Mouse (Mus musculus) liver, postnatal 0 days (tissue): ENCODE results near the gene Zfp287. TPM values are rescaled to one million over a fixed set of nuclear protein-coding genes. Genes with fewer than 3 reads are reported as not detected.

Experiments used
- ATAC-seq: fragments of 200-750 bp; cut with Nextera tagmentation; 2 replicates; pipeline ENCODE4 v1.8.0; 2017; ENCODE audit warnings: mild to moderate bottlenecking, moderate library complexity
- DNase-seq: peaks from one replicate; pipeline ENCODE4 v3.0.0-alpha.2; 2016
- H3K27ac ChIP-seq: fragments of 300-500 bp; sonication (generic); 2 replicates; pipeline ENCODE4 v1.5.1; 2014; ENCODE audit warnings: antibody characterized with exemption, moderate library complexity, mild to moderate bottlenecking, low read depth
- H3K27me3 ChIP-seq: fragments of 300-500 bp; sonication (generic); 2 replicates; pipeline ENCODE4 v1.6.1; 2014; ENCODE audit warnings: low read length, control low read depth, mixed read lengths; ENCODE audit not compliant: insufficient read depth
- H3K36me3 ChIP-seq: fragments of 300-500 bp; sonication (generic); replicated peaks from 2 replicates; pipeline ENCODE4 v1.6.1; 2014; ENCODE audit warnings: mild to moderate bottlenecking, control low read depth, low read length, moderate library complexity, mixed read lengths; ENCODE audit not compliant: insufficient read depth
- H3K4me1 ChIP-seq: fragments of 300-500 bp; sonication (generic); 2 replicates; pipeline ENCODE4 v1.6.1; 2014; ENCODE audit warnings: antibody characterized with exemption, mild to moderate bottlenecking, control low read depth; ENCODE audit not compliant: insufficient read depth
- H3K4me2 ChIP-seq: fragments of 300-500 bp; sonication (generic); 2 replicates; pipeline ENCODE4 v1.6.1; 2014; ENCODE audit warnings: low read depth, mild to moderate bottlenecking, low read length, moderate library complexity, mixed read lengths
- H3K4me3 ChIP-seq: fragments of 300-500 bp; sonication (generic); 2 replicates; pipeline ENCODE4 v1.5.1; 2014; ENCODE audit warnings: low read depth, low read length
- H3K9ac ChIP-seq: fragments of 300-500 bp; sonication (generic); replicated peaks from 2 replicates; pipeline ENCODE4 v1.6.1; 2014; ENCODE audit warnings: mild to moderate bottlenecking, moderate library complexity
- H3K9me3 ChIP-seq: fragments of 300-500 bp; sonication (generic); 2 replicates; pipeline ENCODE4 v1.6.1; 2016; ENCODE audit warnings: mild to moderate bottlenecking, control low read depth, low read length, mixed read lengths
- CTCF ChIP-seq: sonication (generic); IDR thresholded peaks from 2 replicates; pipeline ENCODE4 v1.5.1; 2016; ENCODE audit warnings: antibody characterized with exemption, low read depth
- EP300 ChIP-seq: IDR thresholded peaks from 2 replicates; pipeline ENCODE4 v1.6.1; 2016; ENCODE audit warnings: antibody characterized with exemption, low read depth, mild to moderate bottlenecking
- WGBS: fragments of 180-500 bp; shearing (Covaris S2); extraction: QIAGEN DNeasy Blood & Tissue Kit; methylation state at CpG from one replicate; pipeline ENCODE4 v1.1.7; 2014; ENCODE audit not compliant: insufficient replicate concordance; 5-methylcytosine and 5-hydroxymethylcytosine counted together
- polyA plus RNA-seq: library from polyadenylated mRNA; unstranded; fragments of >200 nt; fragmentation: Nextera tagmentation; extraction: Ambion mirVana; gene quantifications from 2 replicates; pipeline ENCODE4 v1.2.1, GENCODE M21; 2015

The Zfp287 gene
- polyA plus RNA-seq, 1 experiment from 2014 or later: 0.35 TPM

DNA sequence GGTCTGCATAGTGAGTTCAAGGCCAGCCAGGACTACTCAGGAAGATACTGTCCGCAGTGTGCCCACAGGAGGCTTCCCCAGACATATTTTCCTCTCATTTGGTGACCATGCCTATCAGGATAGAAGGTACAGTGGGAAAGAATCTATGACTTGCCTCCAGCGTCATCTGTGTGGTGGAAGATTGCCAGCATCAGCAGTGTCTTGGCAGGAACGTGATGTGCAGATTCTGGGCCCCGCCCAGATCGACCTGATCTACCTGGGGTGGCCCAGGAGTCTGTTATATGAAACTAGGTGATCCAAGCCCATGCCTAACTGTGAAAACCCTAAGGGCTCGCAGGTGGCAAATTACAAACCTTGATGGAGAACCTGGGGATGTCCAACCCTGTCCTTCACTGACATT lies 61.7 kb downstream of the Zfp287 start:
- TF ChIP-seq CTCF (no peak), EP300 (no peak)
- Histone ChIP-seq H3K36me3 (no peaks in the 10 kb centered on the region), H3K9ac (no peak overlapping the region), H3K9me3 (no peaks in the 10 kb centered on the region), H3K4me3 (no peak overlapping the region), H3K4me1 (no peaks in the 10 kb centered on the region), H3K4me2 (no peak overlapping the region), H3K27ac (no peak overlapping the region), H3K27me3 (no peaks in the 10 kb centered on the region)
- ATAC-seq: no peak
- 65% methylated on average over 6 of the region's 6 CpGs for WGBS
- DNase-seq: no peak

DNA sequence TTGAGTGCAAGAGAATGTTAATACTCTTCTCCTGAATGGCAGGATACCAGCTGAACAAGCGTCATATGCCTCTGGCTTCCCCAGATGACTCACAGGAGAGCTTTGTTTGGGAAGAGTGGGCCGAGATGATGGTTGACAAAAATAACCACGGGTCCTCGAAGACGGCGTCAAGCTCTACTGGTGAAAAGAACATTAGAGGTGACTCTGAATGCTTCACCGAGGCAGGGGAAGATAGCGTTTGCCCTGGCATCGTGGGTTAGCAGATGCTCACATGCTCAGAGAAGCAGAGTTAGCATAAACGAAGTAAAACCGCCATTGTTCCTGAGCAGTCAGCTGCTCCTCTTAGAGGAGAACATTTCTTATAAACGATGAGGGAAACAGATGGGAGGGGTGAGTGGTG lies 62.2 kb downstream of the Zfp287 start:
- WGBS: 48% methylated on average over 12 of the region's 12 CpGs
- ATAC-seq (no peak), DNase-seq (no peak)
- Histone ChIP-seq H3K27me3 (no peaks in the 10 kb centered on the region), H3K4me2 (no peak overlapping the region), H3K36me3 (no peaks in the 10 kb centered on the region), H3K27ac (no peak overlapping the region), H3K9me3 (no peaks in the 10 kb centered on the region), H3K9ac (no peak overlapping the region), H3K4me1 (no peaks in the 10 kb centered on the region), H3K4me3 (no peak overlapping the region)
- TF ChIP-seq CTCF: no peak
- TF ChIP-seq EP300: no peak

DNA sequence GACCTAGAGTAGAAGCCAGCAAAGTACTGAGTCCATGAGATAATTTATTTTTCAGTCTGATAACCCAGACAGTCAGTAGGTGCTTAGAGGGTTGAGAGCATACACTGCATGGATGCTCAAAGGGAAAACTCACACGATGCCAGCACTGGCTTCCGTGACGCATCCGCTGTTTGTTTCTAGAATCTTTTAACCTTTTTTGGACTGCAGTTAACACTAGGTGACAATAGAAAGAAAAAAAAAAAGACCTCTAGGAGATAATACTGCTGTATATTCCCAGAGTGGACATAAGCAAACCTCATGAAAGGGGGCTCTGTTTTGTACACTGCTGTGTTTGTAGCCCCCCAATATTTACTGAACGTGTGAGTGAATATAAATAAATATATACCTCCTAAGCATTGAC lies 62.7 kb downstream of the Zfp287 start:
- Histone ChIP-seq H3K9me3 (no peaks in the 10 kb centered on the region), H3K4me2 (no peak overlapping the region), H3K27ac (no peak overlapping the region), H3K9ac (no peak overlapping the region), H3K4me1 (no peaks in the 10 kb centered on the region), H3K27me3 (no peaks in the 10 kb centered on the region), H3K36me3 (no peaks in the 10 kb centered on the region), H3K4me3 (no peak overlapping the region)
- no peak for ATAC-seq
- WGBS: 83% methylated on average over 5 of the region's 5 CpGs
- no peak for DNase-seq
- TF ChIP-seq EP300: no peak

DNA sequence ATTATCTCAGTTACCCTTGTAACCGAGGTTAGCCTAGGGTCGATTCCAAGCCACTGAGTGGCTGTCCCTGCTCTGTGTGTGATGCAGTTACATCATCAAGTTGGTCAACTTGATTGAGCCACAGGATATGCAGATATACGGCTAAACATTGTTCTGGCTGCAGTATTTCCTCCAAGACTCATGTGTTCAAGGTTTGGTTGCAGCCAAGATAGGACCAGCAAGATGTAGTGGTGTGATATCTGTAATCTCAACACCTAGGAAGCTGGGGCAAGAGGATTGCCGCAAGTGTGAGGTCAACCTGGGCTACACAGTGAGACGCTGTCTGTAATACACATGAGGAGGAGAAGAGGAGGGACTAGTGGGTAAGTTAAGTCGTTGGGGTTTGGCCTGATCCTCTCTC lies 67.5 kb downstream of the Zfp287 start:
- TF ChIP-seq CTCF: no peak
- no peak for TF ChIP-seq EP300
- Histone ChIP-seq H3K27me3 (no peaks in the 10 kb centered on the region), H3K9ac (no peak overlapping the region), H3K27ac (no peak overlapping the region), H3K4me3 (no peak overlapping the region), H3K36me3 (no peaks in the 10 kb centered on the region; the same call in 1 of the 2 replicates), H3K4me1 (no peaks in the 10 kb centered on the region), H3K4me2 (no peak overlapping the region), H3K9me3 (no peaks in the 10 kb centered on the region)
- ATAC-seq (no peak), DNase-seq (no peak)
- WGBS: 65% methylated on average over 6 of the region's 6 CpGs

DNA sequence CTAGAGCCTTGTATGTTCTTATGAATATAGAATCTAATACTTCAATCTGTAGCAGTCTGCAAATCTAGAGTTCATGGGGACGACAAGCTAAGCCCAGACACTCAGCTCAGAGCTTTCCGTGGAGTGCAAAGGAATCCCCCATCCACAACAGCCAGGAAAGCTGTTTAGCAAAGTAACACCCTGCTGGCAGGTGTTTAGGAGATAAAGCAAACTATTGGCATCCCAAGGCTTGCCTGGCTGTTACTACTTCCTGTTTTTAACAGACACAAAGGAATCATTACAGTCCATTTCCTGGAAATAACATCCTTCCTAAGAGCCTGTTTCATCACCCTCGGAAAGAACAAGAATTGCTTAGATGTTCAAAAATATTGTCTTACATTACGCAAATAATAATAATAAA lies 70.8 kb downstream of the Zfp287 start:
- no peak overlapping the region for H3K4me2 ChIP-seq
- DNase-seq (no peak), ATAC-seq (no peak)
- no peaks in the 10 kb centered on the region for H3K9me3 ChIP-seq
- H3K4me3 ChIP-seq: no peak overlapping the region
- no peak overlapping the region for H3K9ac ChIP-seq
- no peaks in the 10 kb centered on the region for H3K27me3 ChIP-seq
- TF ChIP-seq EP300: no peak
- TF ChIP-seq CTCF: no peak
- whole genome bisulfite sequencing: 44% methylated on average over 4 of the region's 4 CpGs
- no peak overlapping the region for H3K27ac ChIP-seq
- no peaks in the 10 kb centered on the region for H3K4me1 ChIP-seq
- H3K36me3 ChIP-seq: no peaks in the 10 kb centered on the region; the same call in 1 of the 2 replicates

DNA sequence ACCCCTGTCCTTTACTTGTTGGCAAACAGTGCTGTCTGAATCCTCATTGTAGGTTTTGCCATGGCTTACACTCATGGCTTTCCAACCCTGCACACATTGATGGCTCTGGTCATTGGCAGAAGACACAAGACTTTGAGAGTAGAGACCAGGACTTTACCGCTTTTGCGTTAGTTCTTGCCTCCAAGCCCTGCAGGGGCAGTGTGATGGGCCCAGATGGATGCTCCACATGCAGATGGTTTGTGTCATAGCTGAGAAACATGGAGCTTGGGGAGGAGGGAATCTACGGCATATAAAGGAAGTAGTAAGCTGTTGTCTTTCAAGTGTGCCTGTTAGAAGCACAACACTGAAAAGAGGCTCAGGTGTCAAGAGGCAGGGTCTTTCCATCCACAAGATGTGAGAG lies 79.6 kb downstream of the Zfp287 start:
- H3K9ac ChIP-seq: no peak overlapping the region
- no peaks in the 10 kb centered on the region for H3K27me3 ChIP-seq
- 89% methylated on average over 3 of the region's 3 CpGs for WGBS
- no peak overlapping the region for H3K4me2 ChIP-seq
- DNase-seq (no peak), ATAC-seq (no peak)
- H3K4me3 ChIP-seq: no peak overlapping the region
- H3K4me1 ChIP-seq: peaks cover 8% of the 10 kb centered on the region
- H3K36me3 ChIP-seq: peaks cover 10% of the 10 kb centered on the region; the same call in 1 of the 2 replicates
- H3K9me3 ChIP-seq: no peaks in the 10 kb centered on the region
- H3K27ac ChIP-seq: no peak overlapping the region
- TF ChIP-seq CTCF (no peak), EP300 (no peak)

DNA sequence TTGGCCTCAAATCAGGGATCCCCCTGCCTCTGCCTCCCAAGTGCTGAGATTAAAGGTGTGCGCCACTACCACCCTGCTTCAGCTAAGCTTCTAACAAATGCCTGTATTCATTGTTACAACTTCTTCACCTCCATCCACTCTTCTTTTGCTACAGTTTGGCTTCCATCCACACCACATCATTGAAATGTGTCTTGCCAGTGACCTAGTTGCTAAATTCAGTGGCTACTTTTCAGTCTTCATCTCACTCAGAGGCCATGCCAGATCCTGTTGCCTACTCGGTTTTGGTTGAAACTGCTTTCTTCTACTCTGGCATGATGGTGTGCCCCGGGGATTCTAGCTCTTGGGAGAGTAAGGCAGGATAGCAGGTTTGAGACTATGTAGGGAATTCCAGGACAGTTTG lies 80.1 kb downstream of the Zfp287 start:
- TF ChIP-seq CTCF (no peak), EP300 (no peak)
- no peaks in the 10 kb centered on the region for H3K9me3 ChIP-seq
- no peak overlapping the region for H3K4me2 ChIP-seq
- ATAC-seq (no peak), DNase-seq (no peak)
- no peak overlapping the region for H3K9ac ChIP-seq
- H3K4me1 ChIP-seq: peaks cover 13% of the 10 kb centered on the region
- H3K4me3 ChIP-seq: no peak overlapping the region
- no peaks in the 10 kb centered on the region for H3K27me3 ChIP-seq
- no peak overlapping the region for H3K27ac ChIP-seq
- peaks cover 10% of the 10 kb centered on the region; the same call in 1 of the 2 replicates for H3K36me3 ChIP-seq
- 85% methylated on average over 3 of the region's 3 CpGs for WGBS

Other genes with a start within 250 kb of the Zfp287 start
- 9.8 and 14.0 TPM in 2 replicates for gene Cenpv, start 192.6 kb downstream of the Zfp287 start, polyA plus RNA-seq
- gene Ubb, start 180.7 kb downstream of the Zfp287 start, polyA plus RNA-seq: 1,161 and 1,214 TPM in 2 replicates
- 4.7 and 5.4 TPM in 2 replicates for gene Trpv2, start 157.4 kb downstream of the Zfp287 start, polyA plus RNA-seq
- gene Lrrc75a, start 83.4 kb downstream of the Zfp287 start, polyA plus RNA-seq: 1.1 and 1.3 TPM in 2 replicates
- gene Mmgt2, start 83.2 kb downstream of the Zfp287 start, polyA plus RNA-seq: 7.8 and 9.6 TPM in 2 replicates
- not detected in 2 replicates for gene Gm10428, start 21.2 kb upstream of the Zfp287 start, polyA plus RNA-seq
- 0.39 and 0.69 TPM in 2 replicates for gene Zfp286, start 57.6 kb upstream of the Zfp287 start, polyA plus RNA-seq
- 0.85 and 0.91 TPM in 2 replicates for gene Trim16, start 88.3 kb upstream of the Zfp287 start, polyA plus RNA-seq
- 0.13 and 0.20 TPM in 2 replicates for gene Fbxw10, start 115.2 kb upstream of the Zfp287 start, polyA plus RNA-seq
- gene Tvp23b, start 147.6 kb upstream of the Zfp287 start, polyA plus RNA-seq: 29.1 and 29.4 TPM in 2 replicates
- gene Cdrt4, start 219.3 kb upstream of the Zfp287 start, polyA plus RNA-seq: not detected in 2 replicates